Mouse (Mus musculus) layer of hippocampus, adult 2 months (tissue): ENCODE measurements at regions not wholly inside any gene's neighbourhood (a gene's known extent, or its start where the extent isn't known, plus 50 kb on each side); places are given as distances from the start of the nearest gene placed in this dataset.

Experiments used
- DNase-seq, 2 experiments: peaks; one replicate each; pipeline ENCODE4 v3.0.0; 2022; ENCODE audit warnings: low spot score in 2 of 2
- H3K27ac ChIP-seq: fragments of 200-600 bp; 2 replicates; pipeline ENCODE4 v1.8.1; 2022
- H3K4me3 ChIP-seq: fragments of 200-600 bp; 2 replicates; pipeline ENCODE4 v1.8.1; 2022; ENCODE audit warnings: mild to moderate bottlenecking
- CTCF ChIP-seq: fragments of 200-600 bp; conservative IDR thresholded peaks from 2 replicates; pipeline ENCODE4 v1.8.1; 2022; ENCODE audit warnings: antibody characterized with exemption, mild to moderate bottlenecking, moderate library complexity

GRCm38 (mm10) chr2:128467490-128468245, 123.3 kb upstream of the Spdye4c start:
- no peak for DNase-seq
- TF ChIP-seq CTCF = no peak

GRCm38 (mm10) chr2:128468323-128468722, 122.7 kb upstream of the Spdye4c start:
- DNase-seq = no peak
- Histone ChIP-seq H3K27ac (no peak overlapping the region), H3K4me3 (no peak overlapping the region)
- no peak for TF ChIP-seq CTCF

More at GRCm38 (mm10) chr2:128467490-128468245, 123.3 kb upstream of the Spdye4c start:
- no peak overlapping the region for H3K27ac ChIP-seq
- no peak overlapping the region for H3K4me3 ChIP-seq

GRCm38 (mm10) chr2:128470351-128470750, 120.7 kb upstream of the Spdye4c start:
- DNase-seq = no peak
- no peak for TF ChIP-seq CTCF
- Histone ChIP-seq H3K4me3 (no peak overlapping the region), H3K27ac (no peak overlapping the region)

- no peak overlapping the region for H3K4me3 ChIP-seq
- no peak overlapping the region for H3K27ac ChIP-seq
- DNase-seq = no peak
- TF ChIP-seq CTCF = no peak
These were observed 117.6 kb upstream of the Spdye4c start for GRCm38 (mm10) chr2:128473241-128473954.

- no peak overlapping the region for H3K4me3 ChIP-seq
- H3K27ac ChIP-seq = no peak overlapping the region
- no peak for DNase-seq
- TF ChIP-seq CTCF = no peak
These were observed 117.0 kb upstream of the Spdye4c start for GRCm38 (mm10) chr2:128473997-128474396.

- no peak for TF ChIP-seq CTCF
- DNase-seq = no peak
- no peak overlapping the region for H3K4me3 ChIP-seq
- no peak overlapping the region for H3K27ac ChIP-seq
These were observed 113.8 kb upstream of the Spdye4c start for GRCm38 (mm10) chr2:128477242-128477641.

- DNase-seq = no peak
- H3K4me3 ChIP-seq = no peak overlapping the region
- H3K27ac ChIP-seq = no peak overlapping the region
- TF ChIP-seq CTCF = no peak
These were observed 99.7 kb upstream of the Spdye4c start for GRCm38 (mm10) chr2:128491217-128491877.

GRCm38 (mm10) chr2:128493871-128494270, 97.1 kb upstream of the Spdye4c start:
- no peak for DNase-seq
- TF ChIP-seq CTCF = no peak
- Histone ChIP-seq H3K4me3 (no peak overlapping the region), H3K27ac (no peak overlapping the region)

GRCm38 (mm10) chr2:128497891-128498290, 93.1 kb upstream of the Spdye4c start:
- Histone ChIP-seq H3K27ac (no peak overlapping the region), H3K4me3 (no peak overlapping the region)
- TF ChIP-seq CTCF = no peak
- DNase-seq = no peak

- DNase-seq = no peak
- Histone ChIP-seq H3K27ac (no peak overlapping the region), H3K4me3 (no peak overlapping the region)
- TF ChIP-seq CTCF = no peak
These were observed 92.4 kb upstream of the Spdye4c start for GRCm38 (mm10) chr2:128498611-128499010.

GRCm38 (mm10) chr2:128499575-128500184, 91.3 kb upstream of the Spdye4c start:
- Histone ChIP-seq H3K4me3 (no peak overlapping the region), H3K27ac (no peak overlapping the region)
- no peak for DNase-seq
- no peak for TF ChIP-seq CTCF

GRCm38 (mm10) chr2:128502676-128503075, 88.3 kb upstream of the Spdye4c start:
- DNase-seq = no peak
- H3K27ac ChIP-seq = no peak overlapping the region
- no peak for TF ChIP-seq CTCF
- no peak overlapping the region for H3K4me3 ChIP-seq

- no peak for TF ChIP-seq CTCF
- no peak for DNase-seq
These were observed 87.7 kb upstream of the Spdye4c start for GRCm38 (mm10) chr2:128503136-128503935.

More at GRCm38 (mm10) chr2:128503136-128503935, 87.7 kb upstream of the Spdye4c start:
- H3K27ac ChIP-seq = no peak overlapping the region
- no peak overlapping the region for H3K4me3 ChIP-seq
